Mouse (Mus musculus): ENCODE results near the gene Cd55.

GRCm38 (mm10) chr1:130474226-130474625 lies 11.7 kb upstream of the Cd55 start:
- TF ChIP-seq TAL1 (IDR thresholded peaks at IDR 0.05; ENCODE audit: low read length) (no peak), GATA1 (IDR thresholded peaks at IDR 0.05; ENCODE audit: low read length) (no peak)
